Mouse (Mus musculus): ENCODE data around the gene Hnrnpdl. TPM values are rescaled to one million over a fixed set of nuclear protein-coding genes. Genes with fewer than 3 reads are reported as not detected.
A peak's percentile ranks its signal among the peaks of the same experiment; 100 is the strongest.

Hnrnpdl gene
- polyA plus RNA-seq, 2 experiments: 49.2 to 115 TPM

- Histone ChIP-seq H3K36me3 (replicated peaks; ENCODE audit: control insufficient read depth, insufficient read depth, low read depth) (no peaks in the 10 kb centered on the region), H3K9me3 (ENCODE audit: control insufficient read depth, low read length) (no peaks in the 10 kb centered on the region), H3K9ac (replicated peaks) (no peak overlapping the region), H3K4me2 (ENCODE audit: low read depth) (no peak overlapping the region), H3K27me3 (ENCODE audit: control insufficient read depth, insufficient read depth, low read length) (no peaks in the 10 kb centered on the region), H3K27ac (no peak overlapping the region), H3K4me3 (ENCODE audit: insufficient read depth in 1 of 2, low read depth in 2 of 2, low read length in 2 of 2) (no peak overlapping the region), H3K4me1 (replicated peaks; ENCODE audit: control insufficient read depth in 2 of 2, insufficient read depth in 2 of 2, low read length in 1 of 2) (peaks cover 3 to 16% of the 10 kb centered on the region in 2 experiments)
- no peak for TF ChIP-seq EP300 (IDR thresholded peaks at IDR 0.05; ENCODE audit: low read depth)
- TF ChIP-seq CTCF (IDR thresholded peaks at IDR 0.05; ENCODE audit: low read depth): 0 out of 2 replicates have a peak, but pooled peaks have one; percentile 20
- WGBS (ENCODE audit: insufficient replicate concordance): 72% methylated on average over 5 of the region's 5 CpGs
- no peak for DNase-seq (ENCODE audit: low read depth in 3 of 3, low spot score in 3 of 3)
- no peak for ATAC-seq (ENCODE audit: insufficient read depth)
Measured at GRCm38 (mm10) chr5:100043361-100043760, 3.9 kb upstream of the Hnrnpdl start.

- no peak overlapping the region for H3K27ac ChIP-seq
- peaks cover 3 to 17% of the 10 kb centered on the region in 2 experiments for H3K4me1 ChIP-seq (replicated peaks; ENCODE audit: control insufficient read depth in 2 of 2, insufficient read depth in 2 of 2, low read length in 1 of 2)
- H3K9me3 ChIP-seq (ENCODE audit: control insufficient read depth, low read length): no peaks in the 10 kb centered on the region
- no peak for TF ChIP-seq EP300 (IDR thresholded peaks at IDR 0.05; ENCODE audit: low read depth)
- no peak for TF ChIP-seq CTCF (IDR thresholded peaks at IDR 0.05; ENCODE audit: low read depth)
- H3K9ac ChIP-seq (replicated peaks): no peak overlapping the region
- H3K27me3 ChIP-seq (ENCODE audit: control insufficient read depth, insufficient read depth, low read length): no peaks in the 10 kb centered on the region
- DNase-seq (ENCODE audit: low read depth in 3 of 3, low spot score in 3 of 3): no peak
- H3K4me2 ChIP-seq (ENCODE audit: low read depth): no peak overlapping the region
- ATAC-seq (ENCODE audit: insufficient read depth): no peak
- H3K36me3 ChIP-seq (replicated peaks; ENCODE audit: control insufficient read depth, insufficient read depth, low read depth): peaks cover under 1% of the 10 kb centered on the region; the same call in 1 of the 2 replicates
- no peak overlapping the region for H3K4me3 ChIP-seq (ENCODE audit: insufficient read depth in 1 of 2, low read depth in 2 of 2, low read length in 2 of 2)
- 75% methylated on average over 8 of the region's 8 CpGs for WGBS (ENCODE audit: insufficient replicate concordance)
Measured at GRCm38 (mm10) chr5:100042467-100042866, 3.0 kb upstream of the Hnrnpdl start.

GRCm38 (mm10) chr5:100041272-100041671, 1.8 kb upstream of the Hnrnpdl start:
- WGBS (ENCODE audit: insufficient replicate concordance): 52% methylated on average over 4 of the region's 4 CpGs
- DNase-seq (ENCODE audit: low read depth in 3 of 3, low spot score in 3 of 3) (no peak), ATAC-seq (ENCODE audit: insufficient read depth) (no peak)
- H3K4me1 ChIP-seq (replicated peaks; ENCODE audit: control insufficient read depth in 2 of 2, insufficient read depth in 2 of 2, low read length in 1 of 2): peaks cover 3 to 16% of the 10 kb centered on the region in 2 experiments
- H3K4me2 ChIP-seq (ENCODE audit: low read depth): peak overlapping the region; percentile 93
- no peak overlapping the region for H3K9ac ChIP-seq (replicated peaks)
- H3K27me3 ChIP-seq (ENCODE audit: control insufficient read depth, insufficient read depth, low read length): no peaks in the 10 kb centered on the region
- peaks cover 12% of the 10 kb centered on the region for H3K36me3 ChIP-seq (replicated peaks; ENCODE audit: control insufficient read depth, insufficient read depth, low read depth)
- peak overlapping the region in 1 of 2 experiments; percentile 8; a peak in 2 of 4 replicates for H3K4me3 ChIP-seq (ENCODE audit: insufficient read depth in 1 of 2, low read depth in 2 of 2, low read length in 2 of 2)
- H3K27ac ChIP-seq: no peak overlapping the region
- TF ChIP-seq CTCF (IDR thresholded peaks at IDR 0.05; ENCODE audit: low read depth) (no peak), EP300 (IDR thresholded peaks at IDR 0.05; ENCODE audit: low read depth) (no peak)
- no peaks in the 10 kb centered on the region for H3K9me3 ChIP-seq (ENCODE audit: control insufficient read depth, low read length)

- no peaks in the 10 kb centered on the region for H3K27me3 ChIP-seq (ENCODE audit: control insufficient read depth, insufficient read depth, low read length)
- peak overlapping the region; percentile 93 for H3K4me2 ChIP-seq (ENCODE audit: low read depth)
- TF ChIP-seq EP300 (IDR thresholded peaks at IDR 0.05; ENCODE audit: low read depth) (no peak), CTCF (IDR thresholded peaks at IDR 0.05; ENCODE audit: low read depth) (no peak)
- H3K4me3 ChIP-seq (ENCODE audit: insufficient read depth in 1 of 2, low read depth in 2 of 2, low read length in 2 of 2): peak overlapping the region; percentile 85 to 95
- WGBS (ENCODE audit: insufficient replicate concordance): under 1% methylated on average over 19 of the region's 19 CpGs
- H3K36me3 ChIP-seq (replicated peaks; ENCODE audit: control insufficient read depth, insufficient read depth, low read depth): peaks cover 22% of the 10 kb centered on the region
- DNase-seq (ENCODE audit: low read depth in 3 of 3, low spot score in 3 of 3): peak in 1 of 3 experiments; percentile 24
- H3K4me1 ChIP-seq (replicated peaks; ENCODE audit: control insufficient read depth in 2 of 2, insufficient read depth in 2 of 2, low read length in 1 of 2): peaks cover 3 to 16% of the 10 kb centered on the region in 2 experiments
- H3K9ac ChIP-seq (replicated peaks): peak overlapping the region; percentile 92
- no peak overlapping the region; the same call in 1 of the 2 replicates for H3K27ac ChIP-seq
- no peak for ATAC-seq (ENCODE audit: insufficient read depth)
- no peaks in the 10 kb centered on the region for H3K9me3 ChIP-seq (ENCODE audit: control insufficient read depth, low read length)
Measured at GRCm38 (mm10) chr5:100040281-100040784, 869 bp upstream of the Hnrnpdl start.

- under 1% methylated on average over 113 of the region's 113 CpGs for WGBS (ENCODE audit: insufficient replicate concordance)
- TF ChIP-seq CTCF (IDR thresholded peaks at IDR 0.05; ENCODE audit: low read depth): peak; percentile 79
- peak; percentile 6; the same call in 1 of the 2 replicates for TF ChIP-seq EP300 (IDR thresholded peaks at IDR 0.05; ENCODE audit: low read depth)
- Histone ChIP-seq H3K4me3 (ENCODE audit: insufficient read depth in 1 of 2, low read depth in 2 of 2, low read length in 2 of 2) (peak overlapping the region; percentile 95 to 96), H3K27me3 (ENCODE audit: control insufficient read depth, insufficient read depth, low read length) (no peaks in the 10 kb centered on the region), H3K36me3 (replicated peaks; ENCODE audit: control insufficient read depth, insufficient read depth, low read depth) (peaks cover 35% of the 10 kb centered on the region), H3K4me1 (replicated peaks; ENCODE audit: control insufficient read depth in 2 of 2, insufficient read depth in 2 of 2, low read length in 1 of 2) (peaks cover 3 to 16% of the 10 kb centered on the region in 2 experiments), H3K4me2 (ENCODE audit: low read depth) (peak overlapping the region; percentile 95), H3K27ac (peak overlapping the region; percentile 71), H3K9me3 (ENCODE audit: control insufficient read depth, low read length) (no peaks in the 10 kb centered on the region), H3K9ac (replicated peaks) (peak overlapping the region; percentile 92)
- peak; percentile 81 to 85 (median 84) for DNase-seq (ENCODE audit: low read depth in 3 of 3, low spot score in 3 of 3)
- peak; percentile 74 for ATAC-seq (ENCODE audit: insufficient read depth)
Measured at GRCm38 (mm10) chr5:100038714-100039601, 506 bp downstream of the Hnrnpdl start.

Measured in liver, embryonic 14.5 days (tissue).